Mouse (Mus musculus): Measurements from ENCODE around the gene Abcb7. TPM values are rescaled to one million over a fixed set of nuclear protein-coding genes. Genes with fewer than 3 reads are reported as not detected.

Gene Abcb7
- 10 to 100 TPM; 29.4 to 29.5 TPM for total RNA-seq (2021)

DNA sequence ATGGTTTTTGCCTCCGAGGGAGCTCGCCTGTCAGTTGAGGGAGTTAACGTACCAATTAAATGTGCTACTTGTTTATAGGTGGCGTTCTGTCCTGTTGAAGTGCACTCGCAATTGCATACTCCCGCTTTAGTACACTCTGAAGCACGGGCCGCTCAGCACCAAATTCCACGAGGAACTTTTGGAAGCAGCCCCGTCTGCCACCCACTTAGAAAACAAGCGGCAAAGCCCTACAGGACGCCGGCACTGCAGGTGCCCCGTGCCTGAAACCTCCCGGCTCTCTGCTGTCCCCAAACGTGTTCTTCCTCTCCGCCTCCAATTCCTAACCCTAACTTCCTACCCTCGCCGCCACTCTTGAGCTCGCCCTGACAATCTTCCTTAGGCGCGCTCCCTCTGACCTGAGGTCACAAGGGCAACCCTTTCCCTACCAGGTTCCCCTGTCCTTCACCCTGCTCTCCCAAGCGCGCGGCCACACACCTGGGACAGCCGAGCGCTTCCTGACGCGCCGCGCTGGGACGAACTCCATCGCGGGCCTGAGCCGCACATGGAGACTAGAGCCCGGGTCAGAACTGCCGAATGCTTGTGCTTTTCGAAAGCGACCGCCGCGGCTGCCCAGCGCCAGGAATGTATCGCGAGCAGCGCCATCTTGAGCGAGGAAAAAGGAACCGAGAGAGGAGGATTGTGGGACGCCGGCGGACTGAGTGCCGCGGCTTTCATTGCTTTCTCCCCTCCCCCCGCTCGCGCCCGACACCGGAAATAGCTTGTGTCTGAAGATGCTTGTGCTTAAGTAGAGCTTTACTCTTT is at the start of gene Abcb7:
Abcb7 (minus strand) TSS at position 674 of the 801 bp plus-strand sequence.
- peak; percentile 88 for DNase-seq

- peak; percentile 25 for DNase-seq
These were observed 48.1 kb upstream of the Abcb7 start for GRCm38 (mm10) chrX:104461755-104462154.

- no peak for DNase-seq
These were observed 38.8 kb upstream of the Abcb7 start for GRCm38 (mm10) chrX:104452433-104452832.

DNA sequence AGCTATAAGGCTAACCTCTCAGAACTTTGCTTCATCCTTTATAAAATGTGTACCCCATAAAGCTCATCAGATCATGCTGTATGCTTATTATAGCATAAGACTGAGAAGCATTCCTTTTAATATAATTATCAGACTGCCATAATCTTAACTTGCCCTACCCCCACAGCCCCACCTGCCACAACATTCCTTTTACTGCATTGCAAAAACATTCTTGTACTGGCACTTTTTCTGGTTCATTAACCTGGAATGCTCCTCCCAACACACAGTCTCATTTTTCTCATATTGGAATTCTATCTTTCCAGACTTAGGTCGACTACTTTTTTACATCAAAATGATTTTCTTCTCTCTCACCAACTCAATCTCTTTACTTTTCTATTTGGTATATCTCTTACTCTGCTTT is 19.8 kb upstream of the Abcb7 start:
- no peak for DNase-seq

DNA sequence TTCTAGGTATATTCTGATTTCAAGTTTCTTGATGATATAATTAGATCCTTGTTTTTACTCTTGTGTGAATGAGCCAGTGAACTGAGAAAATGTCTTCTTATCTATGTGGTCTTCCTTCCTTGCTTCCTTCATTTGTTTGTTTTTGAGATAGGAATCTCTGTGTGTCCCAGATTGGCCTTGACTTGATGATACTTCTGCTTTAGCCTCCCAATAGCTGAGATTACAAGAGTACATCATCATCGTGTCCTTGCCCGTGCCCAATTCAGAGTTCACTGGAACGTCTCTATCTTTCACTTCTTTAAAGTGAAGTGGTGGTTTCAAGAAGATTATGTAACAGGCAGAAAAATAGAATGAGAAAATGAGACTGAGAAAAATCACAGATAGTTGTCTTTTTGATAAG is 14.5 kb upstream of the Abcb7 start:
- no peak for DNase-seq

- no peak for DNase-seq
These were observed 339 bp upstream of the Abcb7 start for GRCm38 (mm10) chrX:104413995-104414394.

DNA sequence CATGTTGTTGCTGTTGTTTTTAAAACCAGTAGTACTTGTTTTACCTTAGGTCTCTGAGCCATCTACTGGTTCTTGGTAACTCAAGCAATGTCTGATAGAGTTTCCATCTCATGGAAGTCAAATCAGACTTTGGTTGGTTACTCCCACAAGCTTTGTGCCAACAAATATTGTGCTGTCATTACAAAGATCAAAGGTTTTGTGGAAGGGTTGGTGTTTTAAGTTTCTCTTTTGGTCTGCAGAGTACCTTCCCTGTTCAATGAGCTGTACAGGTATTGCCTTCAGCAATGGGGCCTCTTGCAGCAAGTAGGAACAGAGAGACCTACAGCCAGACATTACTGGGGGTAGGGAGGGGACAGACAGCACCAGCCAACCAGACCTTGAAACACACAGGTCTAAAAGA is 5.5 kb downstream of the Abcb7 start:
- DNase-seq, result no peak

DNA sequence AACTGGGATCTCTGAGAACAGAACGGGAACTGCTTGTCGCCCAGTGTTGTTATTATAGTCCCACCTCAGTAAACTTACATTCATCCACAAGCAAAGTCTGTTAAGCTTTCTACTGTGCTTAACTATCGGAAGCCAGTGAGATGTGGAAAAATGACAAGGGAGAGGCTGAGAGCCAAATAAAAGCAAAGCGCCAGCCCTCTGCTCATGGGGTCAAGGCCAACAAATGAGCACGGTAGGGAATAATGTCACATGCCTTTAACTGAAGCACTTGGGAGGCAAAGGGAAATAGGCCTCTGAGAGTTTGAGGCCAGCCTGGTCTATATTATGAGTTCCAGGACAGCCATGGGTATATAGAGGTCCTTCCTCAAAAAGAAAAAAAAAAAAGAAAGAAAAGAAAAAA is 11.2 kb downstream of the Abcb7 start:
- no peak for DNase-seq

DNA sequence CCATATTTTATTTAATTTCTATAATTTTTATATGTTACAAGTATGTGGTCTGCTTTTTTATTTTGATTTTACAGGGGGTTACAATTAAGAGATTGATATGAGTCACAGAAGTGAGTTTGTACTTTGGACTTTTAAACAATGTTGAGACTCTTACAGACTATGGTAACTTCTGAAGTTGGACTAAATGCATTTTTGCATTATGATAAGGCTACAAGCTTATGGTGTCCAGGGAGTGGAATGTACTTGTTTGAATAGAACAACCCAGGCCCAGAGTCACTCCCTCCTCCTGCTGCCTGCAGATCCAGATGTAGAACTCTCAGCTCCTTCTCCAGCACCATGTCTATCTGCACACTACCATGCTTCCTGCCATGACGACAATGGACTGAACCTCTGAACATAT is 12.5 kb downstream of the Abcb7 start:
- DNase-seq, result no peak

GRCm38 (mm10) chrX:104397526-104397925 is 16.1 kb downstream of the Abcb7 start:
- DNase-seq, result no peak

- no peak for DNase-seq
These were observed 54.0 kb downstream of the Abcb7 start for GRCm38 (mm10) chrX:104359686-104360085.

GRCm38 (mm10) chrX:104355842-104356241 is 57.8 kb downstream of the Abcb7 start:
- no peak for DNase-seq

GRCm38 (mm10) chrX:104348146-104348545 is 65.5 kb downstream of the Abcb7 start:
- DNase-seq, result peak; percentile 16

DNA sequence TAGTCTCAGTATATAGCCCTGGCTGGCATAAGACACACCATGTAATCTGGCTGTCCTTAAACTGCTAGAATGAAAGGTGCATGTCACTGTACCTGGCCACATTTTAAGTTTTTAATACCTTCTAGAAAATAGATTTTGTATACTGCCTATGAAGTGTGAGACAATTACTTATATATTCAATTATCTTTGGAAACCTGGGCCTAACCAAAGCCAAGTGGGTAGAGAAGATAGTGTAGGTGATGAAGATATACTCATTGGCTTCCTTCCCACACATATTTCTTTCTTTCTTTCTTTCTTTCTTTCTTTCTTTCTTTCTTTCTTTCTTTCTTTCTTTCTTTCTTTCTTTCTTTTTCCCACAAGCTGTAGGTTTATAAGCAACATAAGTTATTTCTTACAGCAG is 121.9 kb downstream of the Abcb7 start:
- no peak for DNase-seq

DNA sequence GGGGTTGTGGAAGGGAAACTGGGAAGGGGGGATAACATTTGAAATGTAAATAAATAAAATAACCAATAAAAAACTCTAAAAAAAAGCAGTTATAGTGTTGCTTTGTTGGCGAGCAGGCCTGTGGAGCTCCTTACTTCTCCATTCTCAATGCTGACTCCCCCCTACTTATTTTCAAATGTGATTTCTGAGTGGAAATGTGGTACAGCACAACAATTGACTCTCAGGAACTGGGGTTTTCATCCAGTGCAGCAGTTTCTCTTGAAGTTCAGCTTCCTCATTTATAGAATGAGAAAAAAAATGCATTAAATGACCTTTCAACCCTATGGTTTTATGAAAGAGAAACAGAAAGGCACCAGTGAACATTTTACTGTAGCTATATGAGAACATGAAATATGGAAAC is 133.8 kb downstream of the Abcb7 start:
- no peak for DNase-seq

- no peak for DNase-seq
These were observed 149.3 kb downstream of the Abcb7 start for GRCm38 (mm10) chrX:104264371-104264770.

DNA sequence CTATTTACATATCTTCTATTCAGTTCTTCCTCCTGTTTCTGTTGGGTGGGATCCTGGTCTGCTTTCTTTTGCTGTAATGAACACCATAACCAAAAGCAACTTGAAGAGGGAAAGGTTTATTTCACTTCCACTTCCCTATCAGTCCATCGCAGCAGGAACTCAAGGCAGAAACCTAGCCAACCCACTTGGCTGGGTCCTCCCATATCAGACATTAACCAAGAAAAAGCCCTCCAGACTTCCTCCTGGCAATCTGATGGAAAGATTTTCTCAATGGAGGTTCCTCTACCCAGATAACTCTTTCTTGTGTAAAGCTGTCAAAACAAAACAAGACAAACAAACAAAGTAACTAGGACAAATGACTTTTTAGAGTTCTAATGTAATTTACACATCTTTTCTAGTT is 151.2 kb downstream of the Abcb7 start:
- no peak for DNase-seq

GRCm38 (mm10) chrX:104256561-104256960 is 157.1 kb downstream of the Abcb7 start:
- no peak for DNase-seq

Other genes with a start within 250 kb of the Abcb7 start
- gene Nexmif, start 212.7 kb downstream of the Abcb7 start, total RNA-seq (2021), result 1 to 10 TPM; 2.3 to 2.6 TPM
- 10 to 100 TPM in 1 of 2 experiments, 1 to 10 TPM in 1; 9.2 to 10.3 TPM for gene Uprt, start 69.0 kb upstream of the Abcb7 start, total RNA-seq (2021)

Data from heart, postnatal 4 days (tissue).